Mouse (Mus musculus): ENCODE measurements at regions not wholly inside any gene's neighbourhood (a gene's known extent, or its start where the extent isn't known, plus 50 kb on each side); places are given as distances from the start of the nearest gene placed in this dataset.

- TF ChIP-seq CTCF (IDR thresholded peaks at IDR 0.05) = no peak
- no peak for TF ChIP-seq EP300 (IDR thresholded peaks at IDR 0.05)
Observed at GRCm38 (mm10) chr2:174191071-174191470, 80.9 kb downstream of the Npepl1 start.
